Mouse (Mus musculus) cerebellum, postnatal 10 days (tissue): ENCODE measurements around the gene Togaram1.

Source experiments
- DNase-seq, 2 experiments: peaks; one replicate each; pipeline ENCODE4 v3.0.0; 2021; ENCODE audit warnings: mixed read lengths in 2 of 2

The Togaram1 gene

DNA sequence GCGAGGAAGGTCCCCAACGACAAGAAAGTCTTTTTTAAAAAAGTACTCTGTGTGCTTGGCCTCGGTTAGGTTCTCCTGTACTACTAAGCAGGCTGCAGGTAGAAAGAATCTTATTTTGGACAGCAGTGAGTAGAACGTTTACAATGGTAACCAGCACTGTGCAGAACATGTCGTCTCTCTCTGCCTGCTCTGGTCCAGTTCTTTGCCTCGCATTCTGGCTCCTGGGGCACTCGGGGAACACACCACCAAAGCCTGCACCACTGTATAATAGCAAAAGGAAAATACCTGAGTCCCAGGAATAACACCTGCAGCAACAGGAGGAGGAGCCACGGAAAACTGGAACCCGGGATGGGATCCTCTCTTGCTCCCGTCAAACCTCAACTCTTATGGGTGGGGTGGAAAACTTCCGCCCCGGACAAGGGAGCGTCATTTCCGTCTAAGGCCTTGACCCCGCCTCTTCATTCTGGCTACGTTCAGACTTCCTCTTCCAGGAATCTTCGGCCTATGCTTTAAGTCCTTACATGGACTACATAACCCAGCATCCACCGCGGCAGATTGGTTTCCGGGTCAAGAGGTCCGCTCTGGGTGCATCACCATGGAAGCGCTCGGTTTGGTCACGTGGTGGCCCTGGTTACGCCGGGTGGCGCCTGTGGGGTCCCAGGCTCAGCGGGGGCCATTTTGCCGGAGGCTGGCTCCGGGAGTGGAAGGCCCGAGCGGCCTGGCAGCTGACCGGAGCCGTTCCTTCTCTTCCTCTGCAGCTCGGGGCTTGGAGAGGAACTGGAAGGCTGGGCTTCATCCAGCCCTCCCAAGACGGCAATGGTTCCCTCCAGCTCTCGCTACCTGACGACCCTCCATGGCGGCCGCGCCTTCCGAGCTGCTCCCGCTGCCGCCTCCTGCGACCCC is at the start of gene Togaram1, which contains the start of gene Klhl28:
Togaram1 (plus strand) TSS at position 681 of the 903 bp plus-strand sequence.
Klhl28 (minus strand) TSS at position 411 of the 903 bp plus-strand sequence.
- peak; percentile 99 for DNase-seq

GRCm38 (mm10) chr12:64916735-64917134 is 48.9 kb upstream of the Togaram1 start:
- DNase-seq, result no peak

GRCm38 (mm10) chr12:64917578-64918471 is 47.8 kb upstream of the Togaram1 start, which contains the start of gene Gm527:
TSS of gene Gm527 (plus strand) at chr12:64917906.
- DNase-seq, result peak; percentile 97 to 98

DNA sequence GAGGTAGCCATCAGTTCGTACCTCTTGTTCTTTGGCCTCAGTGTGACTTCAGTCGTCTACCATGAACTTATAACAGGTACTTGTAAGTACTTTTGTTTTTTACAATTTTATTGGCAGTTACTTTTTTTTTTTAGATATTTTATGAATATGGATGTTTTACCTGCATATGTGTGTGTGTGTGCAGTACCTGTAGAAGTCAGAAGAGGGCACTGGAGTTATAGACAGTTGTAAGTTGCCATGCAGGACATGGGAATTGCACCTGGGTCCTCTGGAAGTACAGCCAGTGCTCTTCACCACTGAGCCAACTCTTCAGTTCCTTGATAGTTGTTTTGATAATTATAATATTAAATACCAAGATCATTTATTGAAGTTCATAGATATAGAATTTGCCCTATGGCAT is 28.1 kb upstream of the Togaram1 start:
- peak; percentile 16 to 36 for DNase-seq

- no peak for DNase-seq
Measured at GRCm38 (mm10) chr12:64964560-64964959, 1.0 kb upstream of the Togaram1 start.

DNA sequence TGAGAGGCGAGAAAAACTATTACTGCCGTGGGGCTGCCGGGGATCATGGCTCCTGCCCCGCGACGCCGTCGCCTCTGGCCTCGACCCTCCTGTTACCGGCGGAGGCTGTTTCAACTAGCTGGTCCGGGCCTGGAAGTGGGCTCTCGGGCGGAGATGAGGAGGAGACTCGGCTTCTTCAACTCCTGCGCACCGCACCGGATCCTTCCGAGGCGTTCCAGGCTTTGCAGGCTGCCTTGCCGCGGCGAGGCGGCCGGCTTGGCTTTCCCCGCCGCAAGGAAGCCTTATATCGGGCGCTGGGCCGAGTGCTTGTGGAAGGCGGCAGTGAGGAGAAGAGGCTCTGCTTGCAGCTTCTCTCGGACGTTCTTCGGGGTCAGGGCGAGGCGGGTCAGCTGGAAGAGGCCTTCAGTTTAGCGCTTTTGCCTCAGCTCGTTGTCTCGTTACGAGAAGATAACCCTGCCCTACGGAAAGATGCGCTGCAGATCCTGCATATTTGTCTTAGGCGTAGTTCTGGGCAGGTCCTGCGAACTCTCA is 562 bp downstream of the Togaram1 start:
- DNase-seq, result peak; percentile 69 to 74

- peak; percentile 4 to 7 for DNase-seq
Measured at GRCm38 (mm10) chr12:64966652-64967435, 1.2 kb downstream of the Togaram1 start.

DNA sequence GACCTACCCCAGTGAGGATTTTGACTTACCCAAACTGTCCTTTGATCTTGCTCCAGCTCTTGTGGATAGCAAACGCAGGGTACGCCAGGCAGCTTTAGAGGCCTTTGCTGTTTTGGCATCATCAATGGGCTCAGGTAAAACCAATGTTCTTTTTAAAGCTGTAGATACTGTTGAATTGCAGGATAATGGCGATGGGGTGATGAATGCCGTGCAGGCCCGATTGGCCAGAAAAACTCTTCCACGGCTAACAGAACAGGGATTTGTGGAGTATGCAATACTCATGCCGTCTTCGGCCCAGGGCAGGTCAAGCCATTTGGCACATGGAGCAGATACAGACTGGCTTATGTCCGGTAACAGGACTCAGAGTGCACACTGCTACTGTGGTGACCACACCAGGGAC is 1.9 kb downstream of the Togaram1 start:
- peak; percentile 14 to 15 for DNase-seq

DNA sequence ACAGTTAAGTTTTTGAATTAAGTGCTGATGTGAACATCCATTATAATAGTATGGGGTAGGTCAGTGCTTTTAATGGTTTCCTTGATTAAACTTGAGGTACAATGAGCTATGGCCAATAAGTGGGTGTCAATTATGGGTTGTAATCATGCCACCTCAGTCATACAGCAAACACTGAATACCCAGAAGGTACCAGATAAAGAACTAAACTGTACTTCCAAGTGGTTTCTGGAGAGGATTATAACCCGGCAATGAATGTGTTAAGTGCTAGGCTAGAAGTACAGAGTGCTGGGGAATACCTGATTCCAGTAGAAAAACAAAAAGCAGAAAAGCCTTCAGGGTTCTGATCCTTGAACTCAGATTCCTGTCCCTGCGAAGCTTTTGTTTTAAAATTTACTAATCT is 2.5 kb downstream of the Togaram1 start:
- no peak for DNase-seq

DNA sequence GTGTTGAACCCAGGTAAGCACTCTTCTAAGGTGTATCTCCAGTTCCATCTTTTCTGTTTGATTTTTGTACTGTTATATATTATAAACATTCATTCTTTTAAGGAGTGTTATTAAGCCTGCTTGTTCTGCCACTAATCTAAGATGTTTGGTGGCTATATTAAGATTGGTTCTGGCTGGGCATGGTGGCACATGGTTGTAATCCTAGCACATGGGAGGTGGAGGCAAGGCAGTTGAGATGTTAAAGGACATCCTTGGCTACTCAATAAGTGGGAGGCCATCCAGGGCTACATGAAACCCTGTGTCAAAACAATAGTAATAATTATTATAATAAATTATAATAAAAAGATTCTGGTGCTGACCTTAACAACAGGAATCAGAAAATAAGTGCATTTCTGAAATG is 5.8 kb downstream of the Togaram1 start:
- DNase-seq, result no peak

GRCm38 (mm10) chr12:64972063-64972462 is 6.5 kb downstream of the Togaram1 start:
- no peak for DNase-seq

GRCm38 (mm10) chr12:64975558-64975957 is 10.0 kb downstream of the Togaram1 start:
- DNase-seq, result no peak

DNA sequence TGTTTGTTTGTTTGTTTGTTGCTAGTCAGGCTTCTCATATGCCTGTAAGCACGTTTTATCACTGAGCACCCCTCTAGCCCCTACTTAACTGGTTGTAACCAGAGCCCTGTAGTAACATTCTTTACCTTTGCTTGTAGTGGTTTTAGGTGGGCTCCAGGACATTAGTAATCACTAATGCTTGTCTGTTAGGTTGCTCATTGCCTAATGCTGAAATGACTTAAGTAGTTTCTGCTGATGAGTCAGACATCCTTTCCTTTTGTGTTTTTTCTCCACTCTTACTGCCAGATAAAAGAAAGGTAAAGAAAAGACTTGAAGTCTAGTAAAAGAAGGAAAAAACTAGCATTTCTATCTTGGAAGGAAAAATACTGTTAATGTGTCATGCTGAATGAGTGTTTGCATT is 10.6 kb downstream of the Togaram1 start:
- DNase-seq, result no peak

DNA sequence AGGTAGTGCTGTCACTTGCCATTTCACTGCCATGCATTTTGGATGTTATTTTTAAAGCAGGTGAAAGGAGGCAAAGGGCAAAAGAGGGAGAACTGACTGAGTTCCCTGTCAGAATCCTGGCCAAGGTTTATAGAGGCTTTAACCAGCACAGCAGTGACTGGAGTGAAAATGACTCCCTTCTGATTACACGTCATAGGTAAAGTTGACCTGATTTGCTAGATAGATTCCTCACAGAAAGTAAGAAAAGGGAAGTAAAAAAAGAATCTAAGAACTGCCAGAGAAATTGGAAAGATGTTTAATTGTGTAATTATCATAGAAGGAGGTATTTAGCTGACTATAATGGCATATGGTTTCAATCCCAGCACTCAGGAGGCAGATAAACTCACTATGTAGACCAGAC is 11.9 kb downstream of the Togaram1 start:
- DNase-seq, result no peak

DNA sequence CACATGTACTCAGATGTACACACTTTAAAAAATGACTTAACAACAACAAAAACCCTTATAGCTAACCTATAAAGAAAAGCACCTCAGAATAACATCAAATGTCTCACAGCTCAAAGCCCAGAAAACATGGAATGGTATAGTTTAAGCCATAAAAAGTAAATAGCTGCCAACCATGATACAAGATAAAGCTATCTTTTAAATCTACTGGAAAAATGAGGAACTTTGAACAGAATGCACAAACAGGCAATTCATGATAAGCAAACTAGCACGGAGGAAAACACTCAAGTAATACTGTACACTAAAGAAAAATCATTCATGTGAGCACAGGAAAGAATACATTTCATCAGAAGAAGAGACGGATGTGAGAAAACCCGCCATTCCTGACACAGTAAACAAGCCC is 42.1 kb downstream of the Togaram1 start:
- no peak for DNase-seq

DNA sequence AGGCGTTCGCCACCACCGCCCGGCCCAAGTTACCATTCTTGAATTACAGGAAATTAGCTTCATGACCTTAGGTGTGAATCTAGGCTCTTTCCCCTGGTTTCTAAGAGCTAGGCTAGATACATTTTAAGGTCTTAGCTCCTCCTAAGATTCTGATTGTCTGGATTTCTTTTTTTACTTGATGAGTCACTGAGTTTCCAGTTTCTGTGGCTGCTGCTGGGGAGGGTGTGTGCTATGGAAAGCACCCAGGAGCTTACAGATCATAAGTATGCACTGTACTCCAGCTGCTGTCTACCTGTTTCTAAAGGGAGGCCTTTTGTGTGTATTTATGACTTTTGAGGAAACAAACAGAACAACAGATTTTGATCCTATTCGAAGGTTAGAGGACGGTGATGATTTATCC is 57.2 kb downstream of the Togaram1 start:
- no peak for DNase-seq

DNA sequence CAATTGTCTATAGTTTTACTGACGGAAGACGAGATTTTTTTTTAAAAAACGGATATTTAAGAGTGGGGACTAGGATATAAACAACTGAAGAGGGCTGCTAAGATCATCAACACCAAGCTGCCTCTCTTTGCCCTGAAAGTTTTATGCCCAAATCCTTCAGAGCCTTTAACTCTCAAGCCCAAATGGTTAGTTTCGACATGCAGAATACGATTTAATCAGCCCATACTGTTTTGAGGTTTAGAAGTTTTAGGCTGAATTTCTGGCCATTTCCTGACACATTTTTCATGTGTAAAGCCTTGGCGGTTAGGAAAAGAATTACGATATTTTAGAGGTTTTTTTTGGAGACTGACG is 70.2 kb downstream of the Togaram1 start:
- no peak for DNase-seq

GRCm38 (mm10) chr12:65036190-65036870 is 70.7 kb downstream of the Togaram1 start, which contains the start of gene Prpf39:
TSS of gene Prpf39 (plus strand) at chr12:65036333.
- DNase-seq, result peak; percentile 96

- DNase-seq, result peak; percentile 27 to 31
Measured at GRCm38 (mm10) chr12:65036892-65037545, 71.4 kb downstream of the Togaram1 start.

DNA sequence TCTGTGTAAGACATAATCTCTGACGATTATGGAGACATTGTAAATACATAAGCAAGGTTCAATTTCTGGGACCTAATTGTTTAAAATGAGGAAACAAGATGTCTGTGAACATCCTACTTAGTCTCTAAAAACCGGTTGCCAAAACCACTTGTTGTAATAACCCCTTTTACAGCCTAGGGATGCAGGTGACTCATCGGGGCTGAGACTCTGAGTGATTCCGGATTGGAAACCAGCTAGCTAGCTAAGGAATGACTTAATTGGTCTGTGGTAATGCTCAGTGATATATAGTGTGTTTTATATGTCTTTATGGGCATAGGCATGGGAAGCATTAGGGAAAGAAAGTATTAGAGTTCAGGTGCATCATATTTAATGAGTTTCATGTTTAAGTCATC is 71.9 kb downstream of the Togaram1 start:
- no peak for DNase-seq

DNA sequence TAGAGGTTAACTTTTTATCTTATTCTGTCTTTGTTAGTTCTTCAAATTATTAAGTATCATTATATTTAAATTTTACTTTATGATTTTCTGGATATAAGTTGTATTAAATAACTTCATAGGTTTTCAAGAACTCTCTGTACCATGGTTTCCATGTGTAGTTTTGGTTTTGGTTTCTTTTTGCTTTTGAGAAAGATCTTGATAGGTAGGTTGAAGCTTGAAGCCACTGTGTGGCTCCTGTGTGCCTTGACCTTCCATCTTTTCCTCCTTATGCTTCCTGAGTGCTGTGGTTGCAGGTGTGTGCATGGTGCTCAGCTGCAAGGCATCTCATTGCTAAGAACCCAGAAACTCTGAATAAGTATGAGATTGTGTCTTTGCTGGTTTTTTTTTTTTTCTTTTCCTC is 83.2 kb downstream of the Togaram1 start:
- DNase-seq, result no peak
